Mouse (Mus musculus): Measurements from ENCODE around the gene Hsd17b2.

DNA sequence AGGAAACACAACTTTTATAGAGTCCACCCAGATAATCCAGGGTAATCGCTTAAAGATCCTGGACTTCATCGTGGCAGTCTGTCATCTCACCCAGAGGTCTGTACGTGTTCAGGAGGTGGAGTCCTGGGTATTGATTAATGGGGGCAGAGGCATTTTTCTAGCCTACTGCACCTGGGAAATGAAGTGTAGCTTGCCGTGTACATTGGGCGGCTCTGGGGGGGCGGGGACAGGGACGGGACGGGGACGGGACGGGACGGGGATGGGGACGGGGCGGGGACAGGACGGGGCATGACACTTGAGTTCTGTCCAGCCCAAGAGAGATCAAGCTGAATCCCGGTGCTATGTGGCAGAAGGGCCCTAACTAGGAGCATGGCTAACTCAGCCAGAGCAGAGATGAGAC is 94.8 kb downstream of the Hsd17b2 start:
- TF ChIP-seq POLR2A (IDR thresholded peaks at IDR 0.05; ENCODE audit: borderline replicate concordance, control insufficient read depth, low read depth, low read length) (no peak), CTCF (IDR thresholded peaks at IDR 0.05; ENCODE audit: control insufficient read depth, insufficient read depth, low read length) (no peak)

Data from bone marrow, adult 2 months (tissue).